Mouse (Mus musculus): ENCODE measurements around the gene Olfr67. TPM values are rescaled to one million over a fixed set of nuclear protein-coding genes. Genes with fewer than 3 reads are reported as not detected.
"Not testable (repeated sequence)": the region's sequence is repeated elsewhere in the genome, so short reads cannot be mapped to it uniquely, and the experiment has no call there.

The Olfr67 gene
- polyA plus RNA-seq (2015; fragmentation: Nextera tagmentation; extraction: Ambion mirVana), result not detected in 2 replicates

- H3K9me3 ChIP-seq (replicated peaks; ENCODE audit: low read length), result no peaks in the 10 kb centered on the region
- H3K4me3 ChIP-seq (replicated peaks; ENCODE audit: low read depth, low read length), result no peak within 1 kb of the TSS
- no peaks in the 10 kb centered on the region for H3K36me3 ChIP-seq (ENCODE audit: insufficient read depth, low read length)
- no peak for TF ChIP-seq CTCF (IDR thresholded peaks at IDR 0.05; ENCODE audit: low read depth)
- no peak for DNase-seq (ENCODE audit: low spot score)
- 73% methylated on average over 3 of the region's 3 CpGs for WGBS
- H3K27ac ChIP-seq, result no peak within 1 kb of the TSS
- no peak within 1 kb of the TSS for H3K4me2 ChIP-seq (ENCODE audit: low read length)
- H3K4me1 ChIP-seq (replicated peaks; ENCODE audit: insufficient read depth, low read length), result no peaks in the 10 kb centered on the region
- H3K27me3 ChIP-seq (ENCODE audit: insufficient read depth, low read length), result no peaks in the 10 kb centered on the region
- no peak within 1 kb of the TSS for H3K9ac ChIP-seq (ENCODE audit: low read depth, low read length)
- no peak for ATAC-seq (replicated peaks; ENCODE audit: low FRiP score, low read depth)
Observed at GRCm38 (mm10) chr7:103791721-103792120, at the start of gene Olfr67. Gene Olfr67, minus strand, starts transcription at chr7:103791821.

- Histone ChIP-seq H3K9ac (ENCODE audit: low read depth, low read length) (no peak within 1 kb of the TSS), H3K4me2 (ENCODE audit: low read length) (no peak within 1 kb of the TSS), H3K9me3 (replicated peaks; ENCODE audit: low read length) (no peaks in the 10 kb centered on the region), H3K36me3 (ENCODE audit: insufficient read depth, low read length) (no peaks in the 10 kb centered on the region), H3K4me1 (replicated peaks; ENCODE audit: insufficient read depth, low read length) (no peaks in the 10 kb centered on the region), H3K27me3 (ENCODE audit: insufficient read depth, low read length) (no peaks in the 10 kb centered on the region), H3K4me3 (replicated peaks; ENCODE audit: low read depth, low read length) (no peak within 1 kb of the TSS), H3K27ac (no peak within 1 kb of the TSS)
- no peak for ATAC-seq (replicated peaks; ENCODE audit: low FRiP score, low read depth)
- no peak for DNase-seq (ENCODE audit: low spot score)
- 65% methylated on average over 3 of the region's 3 CpGs for WGBS
- TF ChIP-seq CTCF (IDR thresholded peaks at IDR 0.05; ENCODE audit: low read depth), result no peak
Observed at GRCm38 (mm10) chr7:103840268-103840667, 48.6 kb upstream of the Olfr67 start, which contains the start of gene Hbb-bh2. Gene Hbb-bh2, minus strand, starts transcription at chr7:103840520.

GRCm38 (mm10) chr7:103827808-103828207, 36.2 kb upstream of the Olfr67 start, which contains the start of gene Hbb-bs:
Gene Hbb-bs, minus strand, starts transcription at chr7:103828096.
- DNase-seq (ENCODE audit: low spot score) (no peak), ATAC-seq (replicated peaks; ENCODE audit: low FRiP score, low read depth) (no peak)
- Histone ChIP-seq H3K27ac (no peak within 1 kb of the TSS), H3K9me3 (replicated peaks; ENCODE audit: low read length) (no peaks in the 10 kb centered on the region), H3K36me3 (ENCODE audit: insufficient read depth, low read length) (no peaks in the 10 kb centered on the region), H3K4me3 (replicated peaks; ENCODE audit: low read depth, low read length) (no peak within 1 kb of the TSS), H3K9ac (ENCODE audit: low read depth, low read length) (no peak within 1 kb of the TSS), H3K4me2 (ENCODE audit: low read length) (no peak within 1 kb of the TSS), H3K4me1 (replicated peaks; ENCODE audit: insufficient read depth, low read length) (no peaks in the 10 kb centered on the region), H3K27me3 (ENCODE audit: insufficient read depth, low read length) (no peaks in the 10 kb centered on the region)
- TF ChIP-seq CTCF (IDR thresholded peaks at IDR 0.05; ENCODE audit: low read depth), result no peak
- 94% methylated on average over 4 of the region's 4 CpGs for WGBS

- not testable (repeated sequence) for DNase-seq (ENCODE audit: low spot score); H3K4me1 ChIP-seq (replicated peaks; ENCODE audit: insufficient read depth, low read length); H3K27ac ChIP-seq; H3K9ac ChIP-seq (ENCODE audit: low read depth, low read length); H3K4me3 ChIP-seq (replicated peaks; ENCODE audit: low read depth, low read length); H3K4me2 ChIP-seq (ENCODE audit: low read length); H3K27me3 ChIP-seq (ENCODE audit: insufficient read depth, low read length); H3K9me3 ChIP-seq (replicated peaks; ENCODE audit: low read length); ATAC-seq (replicated peaks; ENCODE audit: low FRiP score, low read depth); H3K36me3 ChIP-seq (ENCODE audit: insufficient read depth, low read length)
- WGBS, result no CpG with 5 or more reads among the region's 2 CpGs
Observed at GRCm38 (mm10) chr7:103827139-103827538, 35.5 kb upstream of the Olfr67 start.

GRCm38 (mm10) chr7:103826255-103826887, 34.8 kb upstream of the Olfr67 start:
- no peaks in the 10 kb centered on the region for H3K9me3 ChIP-seq (replicated peaks; ENCODE audit: low read length)
- no peak overlapping the region for H3K9ac ChIP-seq (ENCODE audit: low read depth, low read length)
- ATAC-seq (replicated peaks; ENCODE audit: low FRiP score, low read depth) (no peak), DNase-seq (ENCODE audit: low spot score) (no peak)
- H3K4me3 ChIP-seq (replicated peaks; ENCODE audit: low read depth, low read length), result no peak overlapping the region
- WGBS, result 61% methylated on average over 3 of the region's 3 CpGs
- no peak overlapping the region for H3K4me2 ChIP-seq (ENCODE audit: low read length)
- no peak overlapping the region for H3K27ac ChIP-seq
- no peaks in the 10 kb centered on the region for H3K4me1 ChIP-seq (replicated peaks; ENCODE audit: insufficient read depth, low read length)
- no peak for TF ChIP-seq CTCF (IDR thresholded peaks at IDR 0.05; ENCODE audit: low read depth)
- no peaks in the 10 kb centered on the region for H3K36me3 ChIP-seq (ENCODE audit: insufficient read depth, low read length)
- H3K27me3 ChIP-seq (ENCODE audit: insufficient read depth, low read length), result no peaks in the 10 kb centered on the region

GRCm38 (mm10) chr7:103825536-103826254, 34.1 kb upstream of the Olfr67 start:
- H3K27ac ChIP-seq, result no peak overlapping the region
- WGBS, result 84% methylated on average over 3 of the region's 3 CpGs
- no peaks in the 10 kb centered on the region for H3K9me3 ChIP-seq (replicated peaks; ENCODE audit: low read length)
- H3K4me1 ChIP-seq (replicated peaks; ENCODE audit: insufficient read depth, low read length), result no peaks in the 10 kb centered on the region
- H3K36me3 ChIP-seq (ENCODE audit: insufficient read depth, low read length), result no peaks in the 10 kb centered on the region
- no peak overlapping the region for H3K4me3 ChIP-seq (replicated peaks; ENCODE audit: low read depth, low read length)
- no peak overlapping the region for H3K9ac ChIP-seq (ENCODE audit: low read depth, low read length)
- no peak for DNase-seq (ENCODE audit: low spot score)
- no peaks in the 10 kb centered on the region for H3K27me3 ChIP-seq (ENCODE audit: insufficient read depth, low read length)
- ATAC-seq (replicated peaks; ENCODE audit: low FRiP score, low read depth), result no peak
- no peak overlapping the region for H3K4me2 ChIP-seq (ENCODE audit: low read length)
- no peak for TF ChIP-seq CTCF (IDR thresholded peaks at IDR 0.05; ENCODE audit: low read depth)
